In genomic region chr6:88640331-88640730, GRCm38 (mm10) we compare ENCODE assay signal across 9 mouse cellular contexts. TPM values are rescaled to one million over a fixed set of nuclear protein-coding genes. Genes with fewer than 3 reads are reported as not detected.
A peak's percentile ranks its signal among the peaks of the same experiment; 100 is the strongest.
DNase-seq lines count a peak whose midpoint lies in the region; ATAC-seq and TF ChIP-seq lines count a peak whose summit lies in the region.
"Had no signal": no experiment of that assay in that cellular context is flagged by ENCODE, and none has a peak within 500 bp of the region (broad histone marks: within the 10 kb centered on the region; RNA-seq: fewer than 3 reads in every experiment).

No protein-coding gene starts in this region.

- H3K36me3 ChIP-seq in heart, embryonic 12.5 days = no peaks in the 10 kb centered on the region
- no peaks in the 10 kb centered on the region for H3K36me3 ChIP-seq in lung, embryonic 14.5 days (ENCODE audit: insufficient read depth)
- no peaks in the 10 kb centered on the region for H3K36me3 ChIP-seq in liver, embryonic 11.5 days (ENCODE audit: control insufficient read depth, insufficient read depth, low read length)
- no peaks in the 10 kb centered on the region for H3K36me3 ChIP-seq in neural tube, embryonic 13.5 days

- 27% methylated on average over 3 of the region's 3 CpGs for WGBS in heart, embryonic 12.5 days
- 47% methylated on average over 3 of the region's 3 CpGs for WGBS in lung, embryonic 14.5 days
- WGBS in liver, embryonic 11.5 days = 21% methylated on average over 3 of the region's 3 CpGs
- 34% methylated on average over 3 of the region's 3 CpGs for WGBS in neural tube, embryonic 13.5 days

- no peak overlapping the region for H3K27ac ChIP-seq in heart, embryonic 12.5 days (ENCODE audit: poor library complexity, severe bottlenecking)
- no peak overlapping the region for H3K27ac ChIP-seq in lung, embryonic 14.5 days (ENCODE audit: low read depth)
- H3K27ac ChIP-seq in liver, embryonic 11.5 days (ENCODE audit: low read depth, low read length) = no peak overlapping the region
- peak overlapping the region; percentile 79 for H3K27ac ChIP-seq in neural tube, embryonic 13.5 days (replicated peaks)

- H3K9ac ChIP-seq in heart, embryonic 12.5 days = peak overlapping the region; percentile 50; the same call in 1 of the 2 replicates
- H3K9ac ChIP-seq in lung, embryonic 14.5 days = no peak overlapping the region
- no peak overlapping the region for H3K9ac ChIP-seq in liver, embryonic 11.5 days (ENCODE audit: low read depth, low read length)
- 0 out of 2 replicates have a peak overlapping the region, but pooled peaks have one; percentile 26 for H3K9ac ChIP-seq in neural tube, embryonic 13.5 days

- H3K4me2 ChIP-seq in heart, embryonic 12.5 days = peak overlapping the region; percentile 58
- peak overlapping the region; percentile 36 for H3K4me2 ChIP-seq in lung, embryonic 14.5 days
- peak overlapping the region; percentile 42 for H3K4me2 ChIP-seq in liver, embryonic 11.5 days
- peak overlapping the region; percentile 40 for H3K4me2 ChIP-seq in neural tube, embryonic 13.5 days

- no peak for ATAC-seq in heart, embryonic 12.5 days (ENCODE audit: insufficient number of reproducible peaks, low FRiP score)
- ATAC-seq in lung, embryonic 14.5 days (ENCODE audit: insufficient read depth) = no peak
- peak; percentile 83 for ATAC-seq in liver, embryonic 11.5 days (replicated peaks; ENCODE audit: low FRiP score)
- ATAC-seq in neural tube, embryonic 13.5 days (ENCODE audit: low read depth) = no peak

- H3K4me1 ChIP-seq in heart, embryonic 12.5 days (replicated peaks) = peaks cover 12% of the 10 kb centered on the region
- no peaks in the 10 kb centered on the region for H3K4me1 ChIP-seq in lung, embryonic 14.5 days (ENCODE audit: insufficient read depth)
- peaks cover 12% of the 10 kb centered on the region for H3K4me1 ChIP-seq in liver, embryonic 11.5 days (replicated peaks; ENCODE audit: control insufficient read depth, insufficient read depth, low read length)
- H3K4me1 ChIP-seq in neural tube, embryonic 13.5 days (replicated peaks) = peaks cover 20% of the 10 kb centered on the region

- no peak overlapping the region for H3K4me3 ChIP-seq in heart, embryonic 12.5 days
- no peak overlapping the region for H3K4me3 ChIP-seq in lung, embryonic 14.5 days (ENCODE audit: low read depth, low read length)
- no peak overlapping the region for H3K4me3 ChIP-seq in liver, embryonic 11.5 days (ENCODE audit: low read depth, low read length)
- H3K4me3 ChIP-seq in neural tube, embryonic 13.5 days = no peak overlapping the region

- no peak for TF ChIP-seq CTCF in lung, embryonic 14.5 days (IDR thresholded peaks at IDR 0.05; ENCODE audit: low read depth)

- H3K9me3 ChIP-seq in heart, embryonic 12.5 days (replicated peaks) = peaks cover 7% of the 10 kb centered on the region
- no peaks in the 10 kb centered on the region for H3K9me3 ChIP-seq in lung, embryonic 14.5 days (ENCODE audit: low read depth, low read length)
- H3K9me3 ChIP-seq in liver, embryonic 11.5 days (ENCODE audit: control insufficient read depth, low read length) = no peaks in the 10 kb centered on the region
- H3K9me3 ChIP-seq in neural tube, embryonic 13.5 days = 0 out of 2 replicates have a peak, but pooled peaks cover 7% of the 10 kb centered on the region

- intact Hi-C loops in heart, postnatal 36 days (cut with DNase I) = loop anchor here (2.0 kb wide), 2 partner anchors 76 to 186 kb away; no protein-coding TSS in a partner anchor

- DNase-seq in heart, postnatal 36 days = no peak
- no peak for DNase-seq in lung, embryonic 14.5 days
- DNase-seq in lung, postnatal 14 days = no peak
- DNase-seq in liver, embryonic 11.5 days (ENCODE audit: low spot score) = no peak
- no peak for DNase-seq in layer of hippocampus, adult 9-10 months (ENCODE audit: low spot score)
- no peak for DNase-seq in urinary bladder, postnatal 14 days (ENCODE audit: low spot score)

- no peaks in the 10 kb centered on the region for H3K27me3 ChIP-seq in heart, embryonic 12.5 days (replicated peaks)
- H3K27me3 ChIP-seq in lung, embryonic 14.5 days (ENCODE audit: insufficient read depth, low read length) = no peaks in the 10 kb centered on the region
- no peaks in the 10 kb centered on the region for H3K27me3 ChIP-seq in liver, embryonic 11.5 days (replicated peaks; ENCODE audit: control insufficient read depth, insufficient read depth, low read length)
- no peaks in the 10 kb centered on the region for H3K27me3 ChIP-seq in neural tube, embryonic 13.5 days

RNA-seq across cellular contexts. Expression of gene Kbtbd12, which starts 2.6 kb away (rescaled TPM):
- 11.3 and 13.6 TPM in 2 replicates for polyA plus RNA-seq in heart, embryonic 12.5 days (2016; fragmentation: Nextera tagmentation; extraction: Ambion mirVana)
- total RNA-seq in heart, postnatal 36 days (2021) = 10 to 100 TPM; 30.3 to 39.1 TPM
- polyA plus RNA-seq in lung, embryonic 14.5 days (2014; fragmentation: Nextera tagmentation; extraction: Ambion mirVana) = 0.19 TPM in 1 of 2 replicates, not detected in the other
- polyA plus RNA-seq in liver, embryonic 11.5 days (2014; fragmentation: Nextera tagmentation; extraction: Ambion mirVana) = 0.12 and 0.52 TPM in 2 replicates
- 0.47 TPM in 1 of 2 replicates, not detected in the other for polyA plus RNA-seq in neural tube, embryonic 13.5 days (2015; fragmentation: Nextera tagmentation; extraction: Ambion mirVana)
- polyA plus RNA-seq: embryonic facial prominence, embryonic 11.5 days had no signal

Comparison
In these comparisons a context has a peak if more than half of its experiments do, and no peak if none do; other contexts are left out.
1. H3K9ac ChIP-seq: peak in heart, embryonic 12.5 days (single experiment) and neural tube, embryonic 13.5 days (single experiment); none in lung, embryonic 14.5 days (single experiment) and liver, embryonic 11.5 days (single experiment).
2. Peak in every context shown above with its lines, with median percentiles within 50 percentile points of each other: H3K4me2 ChIP-seq.